Mouse (Mus musculus): Measurements from ENCODE around the gene Fam114a1. TPM values are rescaled to one million over a fixed set of nuclear protein-coding genes. Genes with fewer than 3 reads are reported as not detected.

The Fam114a1 gene
- total and polyA plus RNA-seq, 3 experiments: 10.7 to 16.7 (median 13.3) TPM

DNA sequence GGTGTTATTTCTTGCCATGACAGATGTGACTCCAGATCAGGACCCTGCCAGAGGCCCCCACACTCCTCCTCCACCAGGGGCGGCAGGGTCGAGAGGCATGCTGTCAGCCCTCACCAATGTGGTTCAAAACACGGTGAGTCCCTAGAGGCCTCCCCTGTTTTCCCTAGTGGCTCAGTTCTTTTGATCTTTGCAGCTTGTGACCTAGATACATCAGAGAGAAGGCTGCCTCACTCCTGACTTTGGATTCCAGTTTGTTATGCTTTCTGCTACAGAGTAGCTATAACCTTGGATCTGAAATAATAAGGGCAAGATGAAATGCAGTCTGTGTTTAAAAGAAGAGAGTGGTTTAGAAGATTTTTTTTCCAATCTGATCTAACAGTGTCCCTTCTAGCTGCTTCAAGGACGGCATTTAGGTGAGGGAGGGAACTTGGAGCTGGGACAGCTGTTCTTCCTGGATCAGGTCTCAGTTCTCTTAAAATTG lies 36.2 kb downstream of the Fam114a1 start:
- intact Hi-C loops (cut with DNase I): no loop called here
- no peaks in the 10 kb centered on the region for H3K27me3 ChIP-seq (ENCODE audit: control insufficient read depth, insufficient read depth, low read length)
- WGBS: 32% methylated on average over 4 of the region's 4 CpGs
- H3K27ac ChIP-seq: no peak overlapping the region; the same call in 1 of the 2 replicates
- no peaks in the 10 kb centered on the region for H3K79me2 ChIP-seq (replicated peaks; ENCODE audit: control insufficient read depth, insufficient read depth, low read length)
- no peak overlapping the region for H3K4me3 ChIP-seq
- H3K9ac ChIP-seq (ENCODE audit: low read depth, low read length): no peak overlapping the region
- peaks cover 9% of the 10 kb centered on the region for H3K36me3 ChIP-seq (ENCODE audit: control insufficient read depth, insufficient read depth, low read length)
- no peaks in the 10 kb centered on the region; the same call in 1 of the 2 replicates for H3K4me1 ChIP-seq (ENCODE audit: control insufficient read depth, insufficient read depth, low read length)
- TF ChIP-seq CTCF (IDR thresholded peaks at IDR 0.05): no peak
- no peak for TF ChIP-seq EP300 (IDR thresholded peaks at IDR 0.05; ENCODE audit: insufficient read depth, low read depth, low read length)
- no peak for TF ChIP-seq POLR2A (IDR thresholded peaks at IDR 0.05; ENCODE audit: insufficient read depth, low read depth, low read length)
- no peak for DNase-seq

DNA sequence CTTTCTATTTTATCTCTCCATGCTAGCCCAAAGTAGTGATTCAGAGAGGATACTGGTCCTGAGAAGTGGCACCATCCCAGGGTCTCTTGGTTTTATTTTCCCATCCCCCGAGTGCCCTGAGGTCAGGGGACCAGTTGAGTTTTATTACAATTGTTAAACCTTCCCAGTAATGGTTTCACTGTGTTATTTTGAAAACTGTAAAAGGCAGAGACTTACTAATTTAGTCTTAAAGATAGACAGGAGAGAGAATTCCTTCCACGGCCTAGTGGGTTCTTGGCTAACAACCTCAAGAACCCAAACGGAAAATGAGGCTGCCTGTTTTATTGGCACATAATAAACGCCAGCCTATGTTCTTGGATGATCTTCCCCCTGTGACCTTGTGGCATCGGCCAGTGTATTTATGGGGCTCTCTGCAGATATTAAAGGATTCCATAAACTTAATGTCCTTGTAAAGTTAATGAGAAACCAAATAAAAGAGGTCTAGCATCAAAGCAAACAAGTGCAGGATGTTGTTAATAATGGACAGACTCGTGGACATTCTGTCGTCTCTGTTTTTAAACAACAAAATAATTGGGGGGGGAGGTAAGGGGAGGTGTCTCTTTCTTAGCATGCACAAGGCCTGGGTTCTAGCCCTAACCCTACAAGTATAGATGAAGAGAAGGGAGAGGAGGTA lies 42.2 kb downstream of the Fam114a1 start:
- no peak for TF ChIP-seq POLR2A (IDR thresholded peaks at IDR 0.05; ENCODE audit: insufficient read depth, low read depth, low read length)
- no peak for TF ChIP-seq EP300 (IDR thresholded peaks at IDR 0.05; ENCODE audit: insufficient read depth, low read depth, low read length)
- TF ChIP-seq CTCF (IDR thresholded peaks at IDR 0.05): no peak
- 82% methylated on average over 7 of the region's 7 CpGs for WGBS

DNA sequence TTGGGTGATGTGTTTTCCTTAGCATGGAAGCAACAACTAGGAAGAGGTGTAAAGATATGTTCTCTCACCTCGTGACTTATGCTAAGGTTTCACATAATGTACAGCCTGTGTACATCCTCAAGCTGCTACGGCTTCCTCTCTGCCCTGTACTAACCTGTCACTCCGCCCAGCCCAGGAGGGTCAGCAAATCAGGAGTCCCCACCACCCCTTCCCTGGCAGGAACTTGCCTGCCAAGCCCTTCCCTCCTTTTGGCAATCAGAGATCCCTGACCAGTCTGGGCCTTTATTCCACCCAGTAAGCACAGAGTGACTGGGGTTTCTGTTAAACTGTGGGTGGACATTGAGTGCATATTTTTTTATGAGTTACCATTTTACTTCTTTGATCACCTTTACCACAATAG lies 45.6 kb downstream of the Fam114a1 start:
- Histone ChIP-seq H3K79me2 (replicated peaks; ENCODE audit: control insufficient read depth, insufficient read depth, low read length) (no peaks in the 10 kb centered on the region), H3K27ac (no peak overlapping the region), H3K4me3 (no peak overlapping the region), H3K9ac (ENCODE audit: low read depth, low read length) (no peak overlapping the region), H3K36me3 (ENCODE audit: control insufficient read depth, insufficient read depth, low read length) (no peaks in the 10 kb centered on the region), H3K4me1 (ENCODE audit: control insufficient read depth, insufficient read depth, low read length) (no peaks in the 10 kb centered on the region; the same call in 1 of the 2 replicates), H3K27me3 (ENCODE audit: control insufficient read depth, insufficient read depth, low read length) (no peaks in the 10 kb centered on the region)
- TF ChIP-seq CTCF (IDR thresholded peaks at IDR 0.05) (no peak), EP300 (IDR thresholded peaks at IDR 0.05; ENCODE audit: insufficient read depth, low read depth, low read length) (no peak), POLR2A (IDR thresholded peaks at IDR 0.05; ENCODE audit: insufficient read depth, low read depth, low read length) (no peak)
- intact Hi-C loops (cut with DNase I): no loop called here
- no peak for DNase-seq
- 89% methylated on average over 3 of the region's 3 CpGs for WGBS

More for the DNA sequence above, 42.2 kb downstream of the Fam114a1 start:
- no peak for DNase-seq
- H3K4me1 ChIP-seq (ENCODE audit: control insufficient read depth, insufficient read depth, low read length): no peaks in the 10 kb centered on the region
- H3K27ac ChIP-seq: no peak overlapping the region
- H3K9ac ChIP-seq (ENCODE audit: low read depth, low read length): no peak overlapping the region
- no peaks in the 10 kb centered on the region for H3K79me2 ChIP-seq (replicated peaks; ENCODE audit: control insufficient read depth, insufficient read depth, low read length)
- no peak overlapping the region for H3K4me3 ChIP-seq
- intact Hi-C loops (cut with DNase I): no loop called here
- no peaks in the 10 kb centered on the region for H3K36me3 ChIP-seq (ENCODE audit: control insufficient read depth, insufficient read depth, low read length)
- H3K27me3 ChIP-seq (ENCODE audit: control insufficient read depth, insufficient read depth, low read length): no peaks in the 10 kb centered on the region

DNA sequence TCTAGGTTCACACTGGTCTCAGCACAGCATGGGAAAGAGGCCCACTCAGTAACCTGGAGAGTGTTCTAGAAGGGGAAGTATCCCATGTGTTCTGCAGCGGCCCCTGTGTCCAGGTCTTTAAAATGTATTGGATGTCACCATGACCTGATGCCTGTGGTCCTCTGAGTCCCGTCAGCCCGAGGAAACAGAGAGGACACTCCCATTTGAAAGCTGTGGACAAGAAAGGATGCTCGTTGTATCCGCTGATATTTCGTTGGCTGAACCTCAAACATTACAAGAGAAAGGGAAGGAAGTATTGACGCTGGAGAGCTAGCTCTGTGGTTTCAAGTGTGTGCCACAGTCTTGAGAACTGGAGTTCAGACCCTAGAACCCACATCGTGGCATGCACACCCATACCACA lies 49.2 kb downstream of the Fam114a1 start:
- WGBS: 53% methylated on average over 8 of the region's 8 CpGs
- TF ChIP-seq POLR2A (IDR thresholded peaks at IDR 0.05; ENCODE audit: insufficient read depth, low read depth, low read length) (no peak), EP300 (IDR thresholded peaks at IDR 0.05; ENCODE audit: insufficient read depth, low read depth, low read length) (no peak), CTCF (IDR thresholded peaks at IDR 0.05) (no peak)
- no peaks in the 10 kb centered on the region; the same call in 1 of the 2 replicates for H3K4me1 ChIP-seq (ENCODE audit: control insufficient read depth, insufficient read depth, low read length)
- no peaks in the 10 kb centered on the region for H3K27me3 ChIP-seq (ENCODE audit: control insufficient read depth, insufficient read depth, low read length)
- H3K79me2 ChIP-seq (replicated peaks; ENCODE audit: control insufficient read depth, insufficient read depth, low read length): no peaks in the 10 kb centered on the region
- no peaks in the 10 kb centered on the region for H3K36me3 ChIP-seq (ENCODE audit: control insufficient read depth, insufficient read depth, low read length)
- no peak overlapping the region for H3K9ac ChIP-seq (ENCODE audit: low read depth, low read length)
- H3K4me3 ChIP-seq: no peak overlapping the region
- H3K27ac ChIP-seq: no peak overlapping the region
- intact Hi-C loops (cut with DNase I): no loop called here
- no peak for DNase-seq

DNA sequence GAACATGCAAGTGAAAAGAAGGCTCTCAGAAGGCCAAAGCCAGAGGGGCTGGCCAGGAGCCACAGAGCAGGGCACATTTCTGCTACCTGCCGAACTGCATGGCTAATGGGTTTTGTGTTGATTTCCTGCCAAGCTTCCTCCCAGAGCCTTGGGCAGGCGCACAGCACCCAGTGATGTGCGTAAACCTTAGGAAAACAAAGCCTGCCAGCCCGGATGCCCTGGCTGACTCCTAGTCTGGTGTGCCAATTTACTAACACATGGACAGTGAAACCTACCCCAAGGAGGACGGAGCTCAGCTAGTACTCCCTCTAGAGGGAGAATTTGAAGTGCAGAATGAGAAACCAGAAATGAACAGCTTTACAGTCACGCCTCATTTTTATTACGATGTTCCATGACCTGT lies 50.0 kb downstream of the Fam114a1 start:
- WGBS: 58% methylated on average over 7 of the region's 7 CpGs
- intact Hi-C loops (cut with DNase I): no loop called here
- no peak overlapping the region for H3K27ac ChIP-seq
- H3K36me3 ChIP-seq (ENCODE audit: control insufficient read depth, insufficient read depth, low read length): no peaks in the 10 kb centered on the region
- TF ChIP-seq EP300 (IDR thresholded peaks at IDR 0.05; ENCODE audit: insufficient read depth, low read depth, low read length) (no peak), CTCF (IDR thresholded peaks at IDR 0.05) (peak; percentile 41), POLR2A (IDR thresholded peaks at IDR 0.05; ENCODE audit: insufficient read depth, low read depth, low read length) (no peak)
- no peaks in the 10 kb centered on the region for H3K79me2 ChIP-seq (replicated peaks; ENCODE audit: control insufficient read depth, insufficient read depth, low read length)
- DNase-seq: peak in 1 of 2 experiments; percentile 21
- H3K27me3 ChIP-seq (ENCODE audit: control insufficient read depth, insufficient read depth, low read length): no peaks in the 10 kb centered on the region
- H3K4me1 ChIP-seq (ENCODE audit: control insufficient read depth, insufficient read depth, low read length): no peaks in the 10 kb centered on the region; the same call in 1 of the 2 replicates
- H3K9ac ChIP-seq (ENCODE audit: low read depth, low read length): no peak overlapping the region
- no peak overlapping the region for H3K4me3 ChIP-seq

DNA sequence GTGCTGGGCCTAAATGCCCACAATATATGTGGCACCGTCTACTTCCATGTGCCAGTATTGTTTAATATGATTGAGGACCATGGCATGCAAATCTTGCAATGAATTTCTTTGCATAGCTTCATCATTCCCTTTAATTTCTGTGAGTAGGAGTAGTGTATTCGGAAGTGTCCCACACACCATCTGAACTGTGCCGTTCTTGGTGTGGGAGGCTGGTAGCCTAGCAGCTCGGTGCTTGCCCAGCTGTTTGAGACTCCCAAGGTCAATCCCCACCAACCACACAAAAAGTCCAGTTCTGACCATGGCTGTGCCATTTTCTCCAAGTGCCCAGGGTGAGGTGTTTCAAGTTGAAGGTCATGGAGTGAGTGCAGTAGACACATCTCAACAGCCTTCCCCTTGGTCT lies 52.1 kb downstream of the Fam114a1 start:
- no peaks in the 10 kb centered on the region for H3K79me2 ChIP-seq (replicated peaks; ENCODE audit: control insufficient read depth, insufficient read depth, low read length)
- H3K27me3 ChIP-seq (ENCODE audit: control insufficient read depth, insufficient read depth, low read length): no peaks in the 10 kb centered on the region
- H3K4me3 ChIP-seq: no peak overlapping the region
- no peak for TF ChIP-seq EP300 (IDR thresholded peaks at IDR 0.05; ENCODE audit: insufficient read depth, low read depth, low read length)
- TF ChIP-seq POLR2A (IDR thresholded peaks at IDR 0.05; ENCODE audit: insufficient read depth, low read depth, low read length): no peak
- TF ChIP-seq CTCF (IDR thresholded peaks at IDR 0.05): no peak
- intact Hi-C loops (cut with DNase I): no loop called here
- no peak overlapping the region for H3K9ac ChIP-seq (ENCODE audit: low read depth, low read length)
- H3K27ac ChIP-seq: no peak overlapping the region
- no peaks in the 10 kb centered on the region for H3K36me3 ChIP-seq (ENCODE audit: control insufficient read depth, insufficient read depth, low read length)
- H3K4me1 ChIP-seq (ENCODE audit: control insufficient read depth, insufficient read depth, low read length): peaks cover 4% of the 10 kb centered on the region
- DNase-seq: no peak
- 98% methylated on average over 4 of the region's 4 CpGs for WGBS

Measured in heart, adult 2 months (tissue).